Mouse (Mus musculus): ENCODE data around the gene Fgfr2.

- no peak for TF ChIP-seq MAFK (IDR thresholded peaks at IDR 0.05; ENCODE audit: insufficient read depth, low read depth, low read length)
- TF ChIP-seq CHD2 (IDR thresholded peaks at IDR 0.05; ENCODE audit: low read depth, low read length): no peak
- TF ChIP-seq ZC3H11A (IDR thresholded peaks at IDR 0.05; ENCODE audit: borderline replicate concordance, low read depth, low read length): no peak
- TF ChIP-seq HCFC1 (IDR thresholded peaks at IDR 0.05; ENCODE audit: borderline replicate concordance, insufficient read depth, low read length): no peak
Measured at GRCm38 (mm10) chr7:132616391-132616790, 506.8 kb downstream of the Fgfr2 start.
